Mouse (Mus musculus) bone marrow macrophage, adult 2 months (primary cell): Measurements from ENCODE around the gene Sowahb.

Experiments used
- CTCF ChIP-seq: IDR thresholded peaks from 2 replicates; pipeline ENCODE4 v1.5.1; 2012; ENCODE audit warnings: low read depth, mild to moderate bottlenecking, low read length, moderate library complexity
- POLR2A ChIP-seq: IDR thresholded peaks from 2 replicates; pipeline ENCODE4 v1.6.1; 2012; ENCODE audit warnings: mild to moderate bottlenecking, low read depth, low read length, borderline replicate concordance

DNA sequence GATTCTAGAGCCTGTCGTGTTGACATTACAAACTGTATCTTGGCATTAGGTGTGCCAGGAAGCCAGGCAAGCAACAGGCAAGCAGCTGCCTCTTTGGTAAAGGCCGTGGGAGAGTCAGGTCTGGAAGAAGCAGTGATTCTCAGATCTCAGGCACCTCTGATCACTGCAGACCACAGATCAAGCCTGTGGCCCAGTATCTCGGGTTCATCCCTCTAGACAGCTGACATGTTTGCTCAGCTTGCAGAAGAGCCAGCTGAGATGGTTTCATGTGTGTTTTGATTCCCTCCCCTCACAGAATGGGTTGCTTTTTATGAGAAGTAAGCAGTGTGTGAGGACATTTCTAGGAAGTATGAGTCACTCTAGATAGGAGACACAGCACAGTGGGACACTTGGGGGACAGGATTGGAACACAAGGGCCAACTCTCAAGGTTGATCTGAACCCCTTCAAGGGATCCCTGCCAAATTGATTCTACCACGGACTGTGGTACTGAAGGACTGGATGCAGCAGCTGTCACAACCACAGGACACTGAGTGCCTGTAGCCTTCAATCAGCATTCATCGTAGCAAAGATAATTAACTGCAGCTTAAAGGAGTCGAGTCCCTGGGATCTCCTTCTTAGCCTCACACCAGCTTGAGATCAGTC is 24.7 kb downstream of the Sowahb start:
- TF ChIP-seq POLR2A, result no peak
- TF ChIP-seq CTCF, result no peak
